Mouse (Mus musculus): ENCODE data around the gene Tmem108.

The Tmem108 gene

GRCm38 (mm10) chr9:103636847-103637246 lies 124.8 kb downstream of the Tmem108 start:
- DNase-seq (ENCODE audit: low spot score in 2 of 2): no peak

GRCm38 (mm10) chr9:103628861-103629469 lies 132.7 kb downstream of the Tmem108 start:
- no peak for DNase-seq (ENCODE audit: low spot score in 2 of 2)

GRCm38 (mm10) chr9:103627404-103627900 lies 134.2 kb downstream of the Tmem108 start:
- no peak for DNase-seq (ENCODE audit: low spot score in 2 of 2)

GRCm38 (mm10) chr9:103626156-103626555 lies 135.5 kb downstream of the Tmem108 start:
- no peak for DNase-seq (ENCODE audit: low spot score in 2 of 2)

- peak; percentile 13 to 44 for DNase-seq (ENCODE audit: low spot score in 2 of 2)
These were observed 137.0 kb downstream of the Tmem108 start for GRCm38 (mm10) chr9:103624649-103625048.

- DNase-seq (ENCODE audit: low spot score in 2 of 2): no peak
These were observed 137.9 kb downstream of the Tmem108 start for GRCm38 (mm10) chr9:103623560-103624316.

GRCm38 (mm10) chr9:103622988-103623387 lies 138.6 kb downstream of the Tmem108 start:
- DNase-seq (ENCODE audit: low spot score in 2 of 2): no peak

GRCm38 (mm10) chr9:103621870-103622269 lies 139.8 kb downstream of the Tmem108 start:
- DNase-seq (ENCODE audit: low spot score in 2 of 2): no peak

GRCm38 (mm10) chr9:103620517-103621212 lies 141.0 kb downstream of the Tmem108 start:
- DNase-seq (ENCODE audit: low spot score in 2 of 2): no peak

GRCm38 (mm10) chr9:103614260-103614659 lies 147.4 kb downstream of the Tmem108 start:
- no peak for DNase-seq (ENCODE audit: low spot score in 2 of 2)

GRCm38 (mm10) chr9:103608161-103609058 lies 153.2 kb downstream of the Tmem108 start:
- no peak for DNase-seq (ENCODE audit: low spot score in 2 of 2)

- no peak for DNase-seq (ENCODE audit: low spot score in 2 of 2)
These were observed 155.6 kb downstream of the Tmem108 start for GRCm38 (mm10) chr9:103606056-103606455.

- no peak for DNase-seq (ENCODE audit: low spot score in 2 of 2)
These were observed 157.8 kb downstream of the Tmem108 start for GRCm38 (mm10) chr9:103603792-103604191.

GRCm38 (mm10) chr9:103601878-103602277 lies 159.8 kb downstream of the Tmem108 start:
- peak; percentile 15 to 20 for DNase-seq (ENCODE audit: low spot score in 2 of 2)

- no peak for DNase-seq (ENCODE audit: low spot score in 2 of 2)
These were observed 160.8 kb downstream of the Tmem108 start for GRCm38 (mm10) chr9:103600834-103601233.

- peak; percentile 10 to 12 for DNase-seq (ENCODE audit: low spot score in 2 of 2)
These were observed 161.7 kb downstream of the Tmem108 start for GRCm38 (mm10) chr9:103599908-103600307.

- DNase-seq (ENCODE audit: low spot score in 2 of 2): no peak
These were observed 163.8 kb downstream of the Tmem108 start for GRCm38 (mm10) chr9:103597861-103598260.

- no peak for DNase-seq (ENCODE audit: low spot score in 2 of 2)
These were observed 166.3 kb downstream of the Tmem108 start for GRCm38 (mm10) chr9:103595190-103595837.

- no peak for DNase-seq (ENCODE audit: low spot score in 2 of 2)
These were observed 167.0 kb downstream of the Tmem108 start for GRCm38 (mm10) chr9:103594423-103595189.

GRCm38 (mm10) chr9:103593079-103593478 lies 168.6 kb downstream of the Tmem108 start:
- no peak for DNase-seq (ENCODE audit: low spot score in 2 of 2)

Measured in heart, adult 9 months (tissue).